Mouse (Mus musculus) megakaryocyte-erythroid progenitor cell, adult 5-6 weeks (primary cell): ENCODE data around the gene Wwc2. TPM values are rescaled to one million over a fixed set of nuclear protein-coding genes. Genes with fewer than 3 reads are reported as not detected.
A peak's percentile ranks its signal among the peaks of the same experiment; 100 is the strongest.

Experiments used
- ATAC-seq: replicated peaks from 2 replicates; pipeline ENCODE4 v1.8.0; 2016; ENCODE audit warnings: mild to moderate bottlenecking, inconsistent platforms; ENCODE audit not compliant: severe bottlenecking, poor library complexity, low FRiP score, low TSS enrichment
- total RNA-seq, 2 experiments: library from RNA; stranded (forward) in 1 of 2; stranded (reverse) in 1 of 2; fragments of 200-1000, 215-1000 nt in 1 of 2; fragments of >200 nt in 1 of 2; fragmentation: Nextera tagmentation in 1 of 2; gene quantifications; 2 replicates each; pipeline ENCODE4 v1.2.3; 2014 to 2017

Gene Wwc2
- total RNA-seq, 2 experiments from 2014 or later = 5.1 to 6.3 TPM

- no peak for ATAC-seq
Measured at GRCm38 (mm10) chr8:47948836-47949235, 41.9 kb downstream of the Wwc2 start.

GRCm38 (mm10) chr8:47947672-47948618 lies 42.8 kb downstream of the Wwc2 start:
- peak; percentile 56 for ATAC-seq

- ATAC-seq = no peak; the same call in 1 of the 2 replicates
Measured at GRCm38 (mm10) chr8:47943049-47943448, 47.7 kb downstream of the Wwc2 start.

GRCm38 (mm10) chr8:47941028-47941427 lies 49.7 kb downstream of the Wwc2 start:
- ATAC-seq = no peak

GRCm38 (mm10) chr8:47939933-47940870 lies 50.5 kb downstream of the Wwc2 start:
- no peak for ATAC-seq

GRCm38 (mm10) chr8:47939217-47939616 lies 51.5 kb downstream of the Wwc2 start:
- no peak for ATAC-seq

- ATAC-seq = no peak
Measured at GRCm38 (mm10) chr8:47936386-47936785, 54.3 kb downstream of the Wwc2 start.

- no peak for ATAC-seq
Measured at GRCm38 (mm10) chr8:47935461-47935860, 55.3 kb downstream of the Wwc2 start.

GRCm38 (mm10) chr8:47933087-47933486 lies 57.6 kb downstream of the Wwc2 start:
- ATAC-seq = no peak

GRCm38 (mm10) chr8:47932028-47932790 lies 58.5 kb downstream of the Wwc2 start:
- no peak for ATAC-seq

- no peak for ATAC-seq
Measured at GRCm38 (mm10) chr8:47931371-47931770, 59.4 kb downstream of the Wwc2 start.

- no peak for ATAC-seq
Measured at GRCm38 (mm10) chr8:47929615-47930014, 61.1 kb downstream of the Wwc2 start.

GRCm38 (mm10) chr8:47928604-47929185 lies 62.0 kb downstream of the Wwc2 start:
- ATAC-seq = no peak

GRCm38 (mm10) chr8:47924921-47925320 lies 65.8 kb downstream of the Wwc2 start:
- ATAC-seq = no peak

- ATAC-seq = no peak
Measured at GRCm38 (mm10) chr8:47922816-47923215, 67.9 kb downstream of the Wwc2 start.

- no peak for ATAC-seq
Measured at GRCm38 (mm10) chr8:47922011-47922410, 68.7 kb downstream of the Wwc2 start.

GRCm38 (mm10) chr8:47920575-47921144 lies 70.1 kb downstream of the Wwc2 start:
- ATAC-seq = no peak
